Mouse (Mus musculus): ENCODE results near the gene Nt5c.
"Not testable (repeated sequence)": the region's sequence is repeated elsewhere in the genome, so short reads cannot be mapped to it uniquely, and the experiment has no call there.

Nt5c gene

GRCm38 (mm10) chr11:115473626-115474275, 17.9 kb downstream of the Nt5c start:
- CTCF ChIA-PET, result no interaction called here

GRCm38 (mm10) chr11:115472183-115472582, 19.5 kb downstream of the Nt5c start:
- CTCF ChIA-PET, result no interaction called here

GRCm38 (mm10) chr11:115467217-115467618, 24.4 kb downstream of the Nt5c start:
- CTCF ChIA-PET, result interaction anchor here (0.7 kb wide), 1 partner anchor 61 kb away, joined by 7 read pairs; no protein-coding TSS in a partner anchor

DNA sequence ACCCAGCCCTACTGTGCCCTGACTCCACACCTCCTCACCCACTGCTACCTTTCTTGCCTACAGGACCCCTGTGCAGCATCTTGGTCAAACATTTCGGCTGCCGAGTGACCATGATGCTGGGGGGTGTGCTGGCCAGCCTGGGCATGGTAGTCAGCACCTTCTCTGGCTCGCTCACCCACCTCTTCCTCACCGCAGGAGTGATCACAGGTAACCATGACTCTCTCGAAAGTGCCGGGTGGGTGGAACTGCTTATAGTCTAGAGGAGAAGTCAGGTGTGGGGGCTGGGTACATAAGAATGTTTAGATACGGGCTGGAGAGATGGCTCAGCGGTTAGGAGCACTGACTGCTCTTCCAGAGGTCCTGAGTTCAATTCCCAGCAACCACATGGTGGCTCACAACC, 26.8 kb downstream of the Nt5c start:
- CTCF ChIA-PET, result no interaction called here

DNA sequence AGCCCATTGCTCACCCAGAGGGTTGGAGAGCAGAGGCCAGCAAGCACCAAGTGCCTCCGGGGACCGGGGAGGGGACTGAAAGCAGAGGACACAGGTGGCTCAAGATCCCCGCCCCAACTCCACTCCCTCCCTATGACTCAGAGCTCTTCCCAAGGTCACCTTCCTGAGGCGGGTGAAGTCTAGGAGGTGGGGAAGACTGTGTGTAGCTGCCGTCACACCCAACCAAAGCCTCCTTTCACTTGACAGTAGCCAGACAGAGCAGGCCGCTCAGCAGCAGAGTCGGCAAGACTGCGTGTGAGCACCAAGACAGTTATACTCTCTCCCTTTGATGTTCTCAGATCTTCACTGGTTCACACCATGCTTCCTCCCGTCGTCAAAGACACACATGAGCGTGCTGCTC, 28.3 kb downstream of the Nt5c start:
- CTCF ChIA-PET, result no interaction called here

DNA sequence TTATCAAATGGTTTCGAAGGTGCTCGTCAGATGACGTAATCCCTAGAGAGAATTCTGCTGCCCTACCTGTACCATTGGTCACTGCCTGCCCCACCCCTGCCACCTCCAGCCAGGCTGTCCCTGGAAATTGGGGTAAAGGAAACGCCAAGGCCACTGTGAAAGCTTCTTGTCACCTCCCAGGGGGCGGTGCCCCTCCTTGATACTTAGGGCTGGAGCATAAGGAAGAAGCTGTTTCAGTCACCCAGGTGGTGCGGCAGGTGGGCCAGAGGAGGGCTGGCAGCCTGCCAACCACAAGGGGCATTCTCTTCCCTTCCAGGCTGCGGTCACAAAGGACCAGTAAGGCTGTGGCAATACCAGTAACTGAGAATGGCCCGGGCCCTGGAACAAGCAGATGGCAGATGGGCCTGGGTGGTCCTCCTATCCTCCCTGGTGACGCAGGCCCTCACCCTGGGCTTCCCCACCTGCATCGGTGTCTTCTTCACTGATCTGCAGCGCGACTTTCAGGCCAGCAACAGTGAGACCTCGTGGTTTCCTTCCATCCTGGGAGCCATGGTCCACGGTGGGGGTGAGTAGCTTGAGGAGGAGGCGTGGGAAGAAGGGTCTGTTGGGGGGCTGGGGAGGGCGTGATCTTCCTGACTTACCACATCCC, 29.3 kb downstream of the Nt5c start, which contains the start of gene Slc16a5:
TSS of gene Slc16a5 (plus strand) at position 232 of the 649 bp plus-strand sequence.
- CTCF ChIA-PET, result no interaction called here

- CTCF ChIA-PET, result interaction anchor here (0.7 kb wide), 2 partner anchors 140 to 1139 kb away, joined by 3 to 5 read pairs; partner anchors contain the start of gene Ush1g
Measured at GRCm38 (mm10) chr11:115461846-115462242, 29.8 kb downstream of the Nt5c start.

GRCm38 (mm10) chr11:115460976-115461375, 30.7 kb downstream of the Nt5c start:
- CTCF ChIA-PET, result interaction anchor here (0.7 kb wide), 2 partner anchors 139 to 1140 kb away, joined by 3 to 5 read pairs; partner anchors contain the start of gene Ush1g

- CTCF ChIA-PET, result no interaction called here
Measured at GRCm38 (mm10) chr11:115457405-115457804, 34.3 kb downstream of the Nt5c start.

DNA sequence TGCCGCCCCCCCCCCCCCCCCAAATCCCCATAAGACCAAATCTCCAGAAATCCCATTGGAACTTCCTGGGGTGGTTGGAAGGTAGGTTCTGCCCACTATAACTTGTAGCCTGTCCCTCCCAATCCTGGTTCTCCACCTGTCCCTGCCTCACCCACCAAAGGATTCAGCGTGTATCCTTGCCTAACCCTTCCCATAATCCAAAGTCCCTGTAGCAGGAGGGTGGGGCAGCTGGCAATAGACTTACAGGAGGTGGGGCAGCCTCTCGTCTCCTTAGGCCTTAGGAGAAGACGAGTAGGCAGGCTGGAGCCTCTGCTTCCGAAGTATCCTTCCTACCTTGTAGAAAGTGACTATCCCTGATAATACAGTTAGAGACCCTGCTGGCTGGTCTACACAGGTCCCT, 35.5 kb downstream of the Nt5c start:
- CTCF ChIA-PET, result no interaction called here

DNA sequence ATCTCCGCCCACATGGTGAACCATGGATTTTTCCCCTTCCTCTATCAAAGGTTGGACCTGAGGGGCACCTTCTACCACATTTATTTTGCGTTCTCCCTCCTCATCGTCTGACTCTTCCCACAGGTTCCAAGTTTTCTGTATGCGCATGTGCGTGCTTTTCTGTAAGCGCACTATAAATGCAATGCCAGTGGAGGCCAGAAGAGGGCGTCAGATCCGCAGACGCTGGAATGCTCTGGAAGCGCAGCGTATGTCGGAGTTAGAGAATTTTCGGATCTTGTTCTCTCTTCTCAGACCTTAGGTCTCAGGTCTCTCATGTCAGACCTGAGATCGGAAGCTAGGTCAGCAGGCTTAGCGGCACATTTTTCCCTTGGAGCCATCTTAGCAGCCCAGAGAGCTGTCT, 36.0 kb downstream of the Nt5c start:
- CTCF ChIA-PET, result no interaction called here

DNA sequence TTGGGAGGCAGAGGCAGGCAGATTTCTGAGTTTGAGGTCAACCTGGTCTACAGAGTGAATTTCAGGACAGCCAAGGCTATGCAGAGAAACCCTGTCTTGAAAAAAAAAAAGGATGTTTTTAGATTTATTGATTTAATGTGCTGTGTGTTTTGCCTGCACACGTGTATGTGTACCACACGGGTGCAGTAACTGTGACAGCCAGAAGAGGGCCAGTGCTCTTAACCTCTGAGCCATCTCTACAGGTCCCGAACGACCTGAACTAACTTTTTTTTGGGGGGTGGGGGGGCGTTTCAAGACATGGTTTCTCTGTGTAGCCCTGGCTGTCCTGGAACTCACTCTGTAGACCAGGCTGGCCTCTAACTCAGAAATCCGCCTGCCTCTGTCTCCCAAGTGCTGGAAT, 36.8 kb downstream of the Nt5c start:
- CTCF ChIA-PET, result not testable (repeated sequence)

GRCm38 (mm10) chr11:115453306-115453705, 38.4 kb downstream of the Nt5c start:
- CTCF ChIA-PET, result no interaction called here

DNA sequence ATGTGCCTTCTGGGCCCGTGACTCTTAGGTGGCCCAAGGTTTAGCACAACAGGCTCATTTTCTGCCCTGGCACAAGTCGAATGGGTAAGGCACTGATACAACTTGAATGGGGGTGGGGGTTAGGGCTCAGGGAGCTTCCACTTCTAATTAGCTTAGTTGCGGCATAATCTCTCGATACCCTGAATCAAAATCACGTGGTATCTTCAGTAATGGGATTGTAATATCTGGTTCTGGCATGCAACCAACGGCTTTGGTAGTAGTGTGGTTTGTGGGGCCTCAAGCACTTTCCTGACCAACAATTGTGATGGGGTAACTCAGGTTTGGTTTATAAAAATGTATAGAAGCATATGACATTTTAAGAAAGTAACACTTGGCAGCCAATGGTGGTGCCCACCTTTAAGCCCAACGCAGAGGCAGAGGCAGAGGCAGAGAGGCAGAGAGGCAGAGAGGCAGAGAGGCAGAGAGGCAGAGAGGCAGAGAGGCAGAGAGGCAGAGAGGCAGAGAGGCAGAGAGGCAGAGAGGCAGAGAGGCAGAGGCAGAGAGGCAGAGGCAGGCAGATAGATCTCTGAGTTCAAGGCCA, 39.3 kb downstream of the Nt5c start:
- CTCF ChIA-PET, result interaction anchor here (0.6 kb wide), 1 partner anchor 19 kb away, joined by 4 read pairs; no protein-coding TSS in a partner anchor

DNA sequence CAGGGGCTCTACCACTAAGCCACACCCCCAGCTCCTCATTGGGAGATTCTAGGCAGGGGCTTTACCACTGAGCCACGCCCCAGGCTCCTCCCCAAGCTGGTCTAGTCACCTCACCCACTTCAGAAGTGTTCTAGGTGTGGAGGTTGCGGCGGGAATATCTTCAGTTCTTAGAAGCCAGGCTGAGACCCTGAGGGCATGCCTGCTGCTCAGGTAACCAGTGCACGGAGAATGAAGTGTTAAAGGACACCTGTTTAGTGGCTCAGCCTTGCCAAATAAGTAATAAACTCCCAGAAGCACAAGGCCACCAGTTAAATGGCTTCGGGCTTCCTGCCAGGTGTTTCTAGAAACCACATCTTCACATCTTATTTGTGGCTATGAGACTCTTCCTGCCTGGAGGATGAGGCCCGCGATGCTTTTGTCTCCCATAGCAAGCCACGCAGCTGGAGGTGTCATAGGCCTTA, 39.9 kb downstream of the Nt5c start:
- CTCF ChIA-PET, result interaction anchor here (0.6 kb wide), 1 partner anchor 20 kb away, joined by 4 read pairs; no protein-coding TSS in a partner anchor

DNA sequence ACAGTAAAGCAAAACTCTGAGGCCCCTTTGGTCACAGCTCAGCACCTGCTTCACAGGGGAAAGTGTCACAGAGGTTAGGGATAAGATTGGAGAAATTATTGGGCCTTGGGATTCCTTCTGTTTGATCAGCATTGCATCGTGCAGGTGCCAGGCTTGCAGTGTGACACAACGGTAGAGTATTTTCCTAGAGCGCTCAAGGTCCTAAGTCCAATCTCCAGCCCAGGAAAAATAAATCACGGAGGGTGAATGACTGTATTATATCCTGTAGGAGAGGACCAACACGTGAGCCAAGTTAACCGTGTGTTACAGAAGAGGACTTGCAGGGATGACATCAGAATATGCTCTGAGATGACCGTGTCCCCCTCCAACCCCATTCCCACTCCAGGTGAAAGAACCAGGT, 41.5 kb downstream of the Nt5c start:
- CTCF ChIA-PET, result no interaction called here

DNA sequence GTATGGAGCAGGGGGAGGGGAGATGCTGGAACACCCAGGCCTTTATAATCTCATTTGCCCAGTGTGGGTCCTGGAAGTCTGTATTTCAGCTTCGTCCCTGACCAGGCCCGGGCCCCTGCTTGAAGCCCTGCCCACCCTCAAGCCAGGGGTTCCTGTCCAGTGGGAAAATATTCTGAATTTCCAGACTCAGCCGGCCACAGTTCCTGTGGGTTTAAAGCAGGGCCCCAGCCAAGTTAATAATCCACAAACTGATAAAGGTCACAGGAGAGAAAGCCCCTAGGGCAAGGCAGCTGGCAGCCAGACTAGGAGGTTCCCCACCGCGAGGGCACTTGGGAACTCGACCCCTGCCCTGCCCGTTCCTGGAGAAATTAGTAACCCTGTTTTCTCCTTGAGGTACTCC, 42.7 kb downstream of the Nt5c start:
- CTCF ChIA-PET, result no interaction called here

DNA sequence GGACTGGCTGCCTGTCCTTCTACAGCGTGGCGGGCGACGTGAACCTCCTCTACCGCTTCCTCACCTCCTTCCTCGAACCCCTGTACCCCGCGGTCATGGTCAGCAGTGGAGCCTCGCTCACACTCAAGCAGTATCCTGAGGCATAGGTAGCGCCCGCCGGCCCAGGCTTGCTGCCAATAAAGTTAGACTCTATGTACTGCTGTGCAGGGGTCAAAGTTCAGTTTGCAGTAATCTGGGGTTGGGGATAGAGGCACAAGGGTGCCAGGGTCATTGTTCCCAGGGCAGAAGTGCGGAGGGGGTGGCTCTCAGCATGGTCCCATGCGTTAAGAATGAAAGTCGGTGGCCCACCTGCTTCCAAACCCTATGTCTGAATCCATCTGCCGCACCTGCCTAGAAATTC, 43.6 kb downstream of the Nt5c start:
- CTCF ChIA-PET, result interaction anchor here (0.7 kb wide), 1 partner anchor 1538 kb away, joined by 3 read pairs; no protein-coding TSS in a partner anchor

DNA sequence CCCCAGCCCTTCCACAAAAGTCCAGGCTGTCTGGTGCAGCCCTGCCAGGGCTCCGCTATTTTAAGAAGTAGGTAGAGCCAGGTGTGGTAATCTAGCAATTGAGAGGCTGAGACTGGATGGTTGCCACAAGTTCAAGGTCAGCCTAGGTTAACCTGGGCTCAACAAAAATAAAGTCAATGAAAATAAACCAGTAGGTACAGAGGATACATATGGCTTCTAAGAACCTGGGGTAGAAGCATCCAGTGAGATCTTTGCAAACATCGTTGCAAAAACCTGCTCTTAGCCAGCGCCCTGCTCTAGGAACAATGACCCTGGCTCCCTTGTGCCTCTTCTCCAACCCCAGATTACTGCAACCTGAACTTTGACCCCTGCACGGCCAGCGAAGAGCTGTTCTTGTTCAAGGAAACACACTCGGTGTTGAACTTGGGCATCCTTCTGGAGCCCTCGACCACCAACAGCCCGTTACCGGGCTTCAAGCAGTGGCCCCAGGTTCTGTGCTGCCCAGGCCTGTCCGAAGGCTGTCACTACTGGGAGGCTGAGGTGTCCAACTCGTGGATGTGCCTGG, 44.3 kb downstream of the Nt5c start:
- CTCF ChIA-PET, result no interaction called here

DNA sequence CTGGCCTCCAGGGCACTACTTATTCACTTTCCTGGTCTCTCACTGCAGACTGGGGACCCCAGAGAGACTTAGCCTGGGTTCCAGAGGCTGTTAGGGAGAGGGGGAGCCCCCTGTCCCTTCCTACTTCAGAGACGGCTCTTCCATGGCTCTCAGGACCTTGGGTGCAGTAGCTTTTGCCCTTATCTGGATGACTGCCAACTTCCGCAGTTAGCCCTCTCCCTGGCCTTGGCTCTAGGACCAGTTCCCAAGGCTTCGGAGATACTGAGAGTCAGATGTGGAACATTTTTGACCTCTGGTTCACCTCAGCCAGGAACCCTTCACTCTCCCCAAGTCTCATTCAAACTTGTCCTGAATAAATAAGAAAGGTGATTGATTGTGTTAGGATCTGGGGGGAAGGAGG, 44.8 kb downstream of the Nt5c start:
- CTCF ChIA-PET, result no interaction called here

DNA sequence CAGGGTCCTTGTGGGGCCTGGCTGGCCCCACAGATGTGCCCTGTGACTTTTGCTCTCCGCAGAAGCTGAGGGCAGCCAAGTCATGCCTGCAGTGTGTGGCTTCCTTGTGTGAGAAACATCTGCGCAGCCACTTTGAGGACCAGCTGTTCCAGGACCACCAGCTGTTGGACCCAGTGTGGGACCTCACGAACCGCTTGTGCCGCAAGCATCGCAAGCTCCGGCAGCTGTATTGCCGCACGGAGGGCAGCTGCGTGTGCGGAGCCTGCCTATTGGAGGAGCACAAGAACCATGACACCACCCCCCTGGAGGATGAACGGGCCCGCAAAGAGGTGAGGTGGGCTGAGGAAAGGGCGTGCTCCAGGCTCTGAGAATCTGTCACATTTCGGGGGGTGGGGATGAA, 50.2 kb downstream of the Nt5c start:
- CTCF ChIA-PET, result no interaction called here
